Mouse (Mus musculus) embryonic fibroblast, embryonic 13.5 days (primary cell): ENCODE measurements at regions not wholly inside any gene's neighbourhood (a gene's known extent, or its start where the extent isn't known, plus 50 kb on each side); places are given as distances from the start of the nearest gene placed in this dataset.

ENCODE experiments used
- CTCF ChIP-seq: IDR thresholded peaks from 2 replicates; pipeline ENCODE4 v1.5.1; 2011; ENCODE audit warnings: mild to moderate bottlenecking, control low read depth, low read length, moderate library complexity, borderline replicate concordance; ENCODE audit not compliant: insufficient read depth
- POLR2A ChIP-seq: IDR thresholded peaks from 2 replicates; pipeline ENCODE4 v1.6.1; 2011; ENCODE audit warnings: low read depth, mild to moderate bottlenecking, control low read depth, low read length, moderate library complexity

DNA sequence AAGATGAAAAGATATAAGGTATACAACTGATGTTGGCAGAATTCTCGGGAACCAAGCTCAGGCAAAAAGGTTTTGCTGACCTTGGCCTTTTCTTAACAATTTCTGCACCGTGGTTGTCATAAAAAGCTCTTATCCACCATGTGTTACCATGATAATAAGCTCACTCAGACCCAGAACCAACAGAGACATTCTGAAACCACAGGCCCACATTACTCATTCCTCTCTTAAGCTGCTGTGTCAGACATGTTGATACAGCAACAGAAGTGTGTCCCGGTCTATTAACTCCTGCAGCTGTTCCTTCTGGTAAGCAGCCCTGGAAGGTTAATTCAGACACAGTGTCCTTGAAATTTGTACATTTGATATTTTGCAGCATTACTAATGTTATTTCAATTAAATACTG, 167.9 kb downstream of the Car2 start:
- TF ChIP-seq POLR2A: no peak
- TF ChIP-seq CTCF: no peak
